Mouse (Mus musculus) myocyte (in vitro differentiated cells): ENCODE data around the gene Lce1i. TPM values are rescaled to one million over a fixed set of nuclear protein-coding genes. Genes with fewer than 3 reads are reported as not detected.
"Not testable (repeated sequence)": the region's sequence is repeated elsewhere in the genome, so short reads cannot be mapped to it uniquely, and the experiment has no call there.

Experiments
- H3K27me3 ChIP-seq: one replicate; pipeline ENCODE4 v1.6.1; 2011; ENCODE audit not compliant: control insufficient read depth, insufficient read depth, insufficient read length
- H3K36me3 ChIP-seq: one replicate; pipeline ENCODE4 v1.6.1; 2011; ENCODE audit not compliant: control insufficient read depth, insufficient read depth
- H3K4me2 ChIP-seq: one replicate; pipeline ENCODE4 v1.6.1; 2011; ENCODE audit warnings: low read depth, control low read depth
- H3K4me3 ChIP-seq: one replicate; pipeline ENCODE4 v1.5.1; 2011; ENCODE audit warnings: mild to moderate bottlenecking, control low read depth, moderate library complexity
- H3K79me2 ChIP-seq: one replicate; pipeline ENCODE4 v1.6.1; 2011; ENCODE audit not compliant: control insufficient read depth, insufficient read depth
- H3ac ChIP-seq: one replicate; pipeline ENCODE4 v1.6.1; 2011; ENCODE audit not compliant: control insufficient read depth, insufficient read length
- CEBPB ChIP-seq: IDR thresholded peaks from 2 replicates; pipeline ENCODE4 v1.6.1; 2011; ENCODE audit warnings: mild to moderate bottlenecking, moderate library complexity; ENCODE audit not compliant: poor library complexity, insufficient read depth, severe bottlenecking
- E2F4 ChIP-seq: IDR thresholded peaks from one replicate; pipeline ENCODE4 v1.6.1; 2011; ENCODE audit warnings: mild to moderate bottlenecking, control low read depth, moderate library complexity; ENCODE audit not compliant: insufficient read depth
- MAX ChIP-seq: IDR thresholded peaks from one replicate; pipeline ENCODE4 v1.6.1; 2011; ENCODE audit warnings: low read depth, mild to moderate bottlenecking, control low read depth
- MYOD1 ChIP-seq, 3 experiments: IDR thresholded peaks; one replicate each; pipeline ENCODE4 v1.6.1; 2011; ENCODE audit warnings: control low read depth in 2 of 3, low read depth in 2 of 3, mild to moderate bottlenecking in 2 of 3, moderate library complexity in 1 of 3; ENCODE audit not compliant: insufficient read length in 2 of 3, control insufficient read depth in 1 of 3
- MYOG ChIP-seq, 3 experiments: IDR thresholded peaks; one replicate each; pipeline ENCODE4 v1.6.1; 2011; ENCODE audit warnings: control low read depth in 2 of 3, low read depth in 2 of 3, mild to moderate bottlenecking in 2 of 3; ENCODE audit not compliant: insufficient read length in 2 of 3, control insufficient read depth in 1 of 3, insufficient read depth in 1 of 3
- POLR2A ChIP-seq: IDR thresholded peaks from one replicate; pipeline ENCODE4 v1.6.1; 2011; ENCODE audit warnings: low read depth, mild to moderate bottlenecking, control low read depth, moderate library complexity; ENCODE audit not compliant: insufficient read length
- POLR2AphosphoS2 ChIP-seq: IDR thresholded peaks from one replicate; pipeline ENCODE4 v1.6.1; 2011; ENCODE audit warnings: low read depth, control low read depth; ENCODE audit not compliant: insufficient read length
- REST ChIP-seq: IDR thresholded peaks from one replicate; pipeline ENCODE4 v1.6.1; 2011; ENCODE audit warnings: mild to moderate bottlenecking, control low read depth, moderate library complexity; ENCODE audit not compliant: insufficient read depth, insufficient read length
- SRF ChIP-seq: IDR thresholded peaks from one replicate; pipeline ENCODE4 v1.6.1; 2011; ENCODE audit warnings: low read depth; ENCODE audit not compliant: control insufficient read depth, insufficient read length
- TCF12 ChIP-seq: IDR thresholded peaks from one replicate; pipeline ENCODE4 v1.6.1; 2011; ENCODE audit warnings: mild to moderate bottlenecking, control low read depth; ENCODE audit not compliant: poor library complexity, insufficient read depth, severe bottlenecking
- TCF3 ChIP-seq: IDR thresholded peaks from one replicate; pipeline ENCODE4 v1.6.1; 2011; ENCODE audit warnings: low read depth, control low read depth; ENCODE audit not compliant: insufficient read length
- USF1 ChIP-seq: IDR thresholded peaks from one replicate; pipeline ENCODE4 v1.6.1; 2011; ENCODE audit warnings: low read depth, mild to moderate bottlenecking, control low read depth, moderate library complexity
- polyA plus RNA-seq: library from polyadenylated mRNA; unstranded; fragments of >200 nt; fragmentation: generic; extraction: Trizol; gene quantifications from one replicate; pipeline ENCODE4 v1.2.1, GENCODE M21; 2012; ENCODE audit warnings: missing spikeins

Gene Lce1i
- not detected for polyA plus RNA-seq

DNA sequence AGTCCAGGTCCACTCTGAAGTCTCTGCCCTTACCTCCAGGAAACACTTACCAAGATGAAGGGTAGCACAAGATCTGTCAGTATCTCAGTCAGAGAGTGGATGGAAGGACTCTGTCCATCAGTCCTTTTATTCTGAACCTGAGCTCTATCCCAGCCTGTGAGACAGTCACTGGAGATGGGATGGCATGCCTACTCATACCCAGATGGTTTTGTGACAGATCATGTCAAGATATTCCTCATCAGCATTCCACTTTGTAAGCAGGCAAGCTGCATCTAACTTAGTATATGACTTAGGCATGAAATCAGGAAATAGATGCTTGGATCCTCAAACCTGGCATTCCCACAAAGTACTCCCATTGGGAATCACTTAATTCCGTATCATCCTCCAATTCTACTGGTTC lies at the start of gene Lce1i:
TSS of gene Lce1i (minus strand) at position 101 of the 400 bp plus-strand sequence.
- Histone ChIP-seq H3K27me3 (no peaks in the 10 kb centered on the region), H3K36me3 (no peaks in the 10 kb centered on the region)

DNA sequence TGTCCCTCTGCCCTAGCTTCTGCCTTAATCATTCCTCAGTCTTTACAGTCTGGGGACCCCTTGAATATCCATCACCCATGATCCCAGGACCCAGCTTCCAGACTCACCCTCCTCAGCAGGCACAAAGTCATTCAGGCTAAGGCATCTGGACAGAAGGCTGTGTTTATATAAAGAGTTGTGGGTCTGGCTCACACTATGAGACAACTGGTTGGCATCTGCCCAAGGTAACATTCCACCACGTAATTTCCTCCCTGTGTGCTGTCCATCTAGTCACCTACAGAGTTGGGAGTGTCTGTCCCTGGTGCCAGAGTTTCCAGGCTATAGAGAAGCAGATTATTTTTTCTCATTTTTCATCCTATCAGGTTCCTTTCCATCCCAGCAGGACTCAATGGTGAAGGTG lies 48.4 kb upstream of the Lce1i start, which contains the start of gene Kprp:
TSS of gene Kprp (minus strand) at position 140 of the 400 bp plus-strand sequence.
- Histone ChIP-seq H3ac (no peak within 1 kb of the TSS), H3K27me3 (no peaks in the 10 kb centered on the region), H3K36me3 (no peaks in the 10 kb centered on the region), H3K79me2 (no peaks in the 10 kb centered on the region), H3K4me3 (no peak within 1 kb of the TSS), H3K4me2 (no peak within 1 kb of the TSS)
- no peak for TF ChIP-seq MAX
- no peak for TF ChIP-seq MYOG (IDR thresholded peaks at IDR 0.05; ENCODE audit: control insufficient read depth in 1 of 3, insufficient read depth in 1 of 3, insufficient read length in 2 of 3, low read depth in 2 of 3)
- peak in 1 of 3 experiments; percentile 15 for TF ChIP-seq MYOD1 (IDR thresholded peaks at IDR 0.05; ENCODE audit: control insufficient read depth in 1 of 3, insufficient read length in 2 of 3, low read depth in 2 of 3)
- TF ChIP-seq CEBPB: no peak

More for the DNA sequence above, at the start of gene Lce1i:
- H3K79me2 ChIP-seq: no peaks in the 10 kb centered on the region
- no peak within 1 kb of the TSS for H3K4me2 ChIP-seq
- TF ChIP-seq USF1: no peak
- TF ChIP-seq MAX: no peak
- TF ChIP-seq REST: no peak
- no peak for TF ChIP-seq POLR2AphosphoS2
- TF ChIP-seq MYOG (IDR thresholded peaks at IDR 0.05; ENCODE audit: control insufficient read depth in 1 of 3, insufficient read depth in 1 of 3, insufficient read length in 2 of 3, low read depth in 2 of 3): no peak
- no peak for TF ChIP-seq TCF3
- TF ChIP-seq MYOD1 (IDR thresholded peaks at IDR 0.05; ENCODE audit: control insufficient read depth in 1 of 3, insufficient read length in 2 of 3, low read depth in 2 of 3): no peak
- no peak for TF ChIP-seq POLR2A
- TF ChIP-seq E2F4: no peak
- no peak for TF ChIP-seq TCF12
- TF ChIP-seq SRF: no peak
- TF ChIP-seq CEBPB: no peak
- H3K4me3 ChIP-seq: no peak within 1 kb of the TSS
- no peak within 1 kb of the TSS for H3ac ChIP-seq

DNA sequence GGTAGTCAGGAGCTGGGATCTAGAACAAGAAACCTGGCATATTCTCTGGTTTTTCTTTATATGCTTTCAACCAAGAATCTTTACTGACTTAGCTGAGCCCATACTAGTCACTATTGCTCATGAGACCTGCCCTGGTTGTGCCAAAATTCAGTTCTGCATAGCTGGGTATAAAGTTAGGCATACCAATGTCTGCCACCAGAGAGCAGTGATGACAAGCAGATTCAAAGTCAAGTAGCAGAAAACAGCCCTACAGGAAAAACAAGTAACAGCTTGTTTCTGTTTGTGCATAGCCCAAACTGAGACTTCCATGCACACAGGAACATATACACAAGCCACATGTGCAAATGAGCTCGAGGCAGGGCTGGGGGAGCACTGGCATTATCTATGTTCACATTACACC lies 47.1 kb upstream of the Lce1i start:
- Histone ChIP-seq H3K27me3 (no peaks in the 10 kb centered on the region), H3K4me3 (no peak overlapping the region), H3K79me2 (no peaks in the 10 kb centered on the region), H3K4me2 (no peak overlapping the region), H3ac (no peak overlapping the region), H3K36me3 (no peaks in the 10 kb centered on the region)
- TF ChIP-seq REST (no peak), USF1 (no peak), E2F4 (no peak), POLR2A (no peak), SRF (no peak), TCF12 (no peak), MYOG (IDR thresholded peaks at IDR 0.05; ENCODE audit: control insufficient read depth in 1 of 3, insufficient read depth in 1 of 3, insufficient read length in 2 of 3, low read depth in 2 of 3) (no peak), CEBPB (no peak), MYOD1 (IDR thresholded peaks at IDR 0.05; ENCODE audit: control insufficient read depth in 1 of 3, insufficient read length in 2 of 3, low read depth in 2 of 3) (no peak), TCF3 (no peak)

DNA sequence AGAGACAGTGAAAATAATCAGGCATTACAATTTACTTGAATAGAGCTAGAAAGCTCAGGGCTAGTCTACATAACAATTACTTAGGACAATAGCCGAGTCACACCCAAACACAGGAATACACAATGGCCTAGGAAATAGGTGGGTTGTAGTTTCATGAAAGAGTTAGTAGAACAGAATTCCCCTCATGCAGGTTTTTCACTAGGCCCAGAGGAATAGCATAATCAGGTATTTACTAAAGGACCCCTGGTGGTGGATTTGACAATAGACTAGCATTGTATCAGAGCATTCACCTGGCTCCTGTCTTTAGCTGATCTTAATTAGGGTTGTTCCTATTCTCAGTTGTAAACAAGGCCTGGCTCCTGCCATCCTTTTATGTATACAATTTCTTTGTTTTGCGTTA lies 37.3 kb upstream of the Lce1i start:
- H3K4me3 ChIP-seq, H3ac ChIP-seq, H3K36me3 ChIP-seq: not testable (repeated sequence)

DNA sequence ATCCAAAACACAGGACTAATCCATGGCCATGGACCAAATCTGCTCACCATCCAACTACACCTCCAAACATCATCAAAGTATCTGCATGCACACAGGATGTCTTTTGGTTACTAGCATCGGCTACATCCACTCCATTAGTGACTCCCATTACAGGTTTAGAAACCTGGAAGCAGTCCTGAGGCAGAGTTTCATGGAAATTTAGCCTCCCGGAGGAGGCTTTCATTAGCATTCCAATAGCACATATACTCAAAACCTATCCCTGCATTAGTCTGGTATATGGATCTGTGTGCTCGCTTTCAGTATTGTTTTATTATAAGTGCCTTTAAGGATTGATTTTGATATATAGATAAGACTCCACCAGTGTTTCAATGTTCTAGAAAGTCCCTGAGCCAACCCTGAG lies 36.9 kb upstream of the Lce1i start:
- Histone ChIP-seq H3K36me3 (no peaks in the 10 kb centered on the region), H3K79me2 (no peaks in the 10 kb centered on the region), H3K4me2 (no peak overlapping the region), H3ac (no peak overlapping the region), H3K27me3 (no peaks in the 10 kb centered on the region), H3K4me3 (no peak overlapping the region)
- TF ChIP-seq E2F4: no peak
- TF ChIP-seq CEBPB: no peak
- no peak for TF ChIP-seq MYOD1 (IDR thresholded peaks at IDR 0.05; ENCODE audit: control insufficient read depth in 1 of 3, insufficient read length in 2 of 3, low read depth in 2 of 3)
- no peak for TF ChIP-seq POLR2A

More for the DNA sequence above, 37.3 kb upstream of the Lce1i start:
- H3K79me2 ChIP-seq, H3K27me3 ChIP-seq, H3K4me2 ChIP-seq: not testable (repeated sequence)
